Mouse (Mus musculus) hematopoietic stem cell, adult 5-6 weeks (primary cell): ENCODE results near the gene Helz. TPM values are rescaled to one million over a fixed set of nuclear protein-coding genes. Genes with fewer than 3 reads are reported as not detected.
"Not testable (repeated sequence)": the region's sequence is repeated elsewhere in the genome, so short reads cannot be mapped to it uniquely, and the experiment has no call there.

ENCODE experiments used
- ATAC-seq, 2 experiments: fragments of 125-278 bp in 1 of 2; replicated peaks in 1 of 2; 2 replicates each; pipeline ENCODE4 v1.8.0; 2016 to 2017; ENCODE audit warnings: inconsistent platforms in 2 of 2, mild to moderate bottlenecking in 2 of 2, moderate number of reproducible peaks in 2 of 2, low read depth in 1 of 2, moderate TSS enrichment in 1 of 2; ENCODE audit not compliant: low FRiP score in 2 of 2, poor library complexity in 2 of 2, severe bottlenecking in 2 of 2, insufficient read depth in 1 of 2, low TSS enrichment in 1 of 2
- total RNA-seq: library from RNA; stranded (forward); fragments of 172-1452, 232-1000 nt; gene quantifications from 2 replicates; pipeline ENCODE4 v1.2.3, GENCODE M21; 2017

Helz gene
- total RNA-seq, 1 experiment from 2014 or later: 21.6 TPM

- ATAC-seq: no peak
These were observed 7.4 kb upstream of the Helz start for GRCm38 (mm10) chr11:107540339-107540738.

- no peak for ATAC-seq
These were observed 1.8 kb upstream of the Helz start for GRCm38 (mm10) chr11:107545747-107546476.

DNA sequence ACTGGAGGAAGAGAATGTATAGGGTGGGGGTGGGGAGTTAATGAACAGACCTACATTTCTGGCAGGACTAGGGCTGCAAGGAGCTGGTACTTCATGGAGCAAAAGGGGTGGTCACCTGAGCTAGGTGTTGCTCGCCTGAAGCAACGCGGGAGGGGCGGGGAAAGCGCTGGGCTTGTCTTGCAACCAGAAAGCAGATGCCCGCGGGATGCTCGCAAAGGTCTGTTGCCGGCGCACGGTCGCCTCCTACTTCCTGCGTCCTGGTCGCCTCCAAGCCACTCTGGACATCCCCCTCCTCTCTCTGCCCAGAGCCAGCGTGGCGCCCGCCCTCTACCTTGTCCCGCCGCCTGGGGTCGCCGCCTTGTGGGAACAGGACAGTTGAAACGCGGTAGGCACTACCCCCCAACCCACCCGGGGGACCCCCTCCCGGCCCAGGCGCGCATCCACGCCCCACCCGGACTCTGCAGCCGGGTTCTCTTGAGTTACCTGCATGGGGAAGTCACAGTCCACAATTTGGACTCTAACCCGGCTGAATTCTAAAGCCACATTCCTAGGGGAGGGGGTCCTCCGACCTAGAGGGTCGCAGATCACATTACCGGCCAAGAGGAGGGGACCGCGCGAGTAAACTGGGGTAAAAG lies 946 bp upstream of the Helz start:
- ATAC-seq: 0 out of 4 replicates have a peak, but pooled peaks have one; percentile 12 to 26

DNA sequence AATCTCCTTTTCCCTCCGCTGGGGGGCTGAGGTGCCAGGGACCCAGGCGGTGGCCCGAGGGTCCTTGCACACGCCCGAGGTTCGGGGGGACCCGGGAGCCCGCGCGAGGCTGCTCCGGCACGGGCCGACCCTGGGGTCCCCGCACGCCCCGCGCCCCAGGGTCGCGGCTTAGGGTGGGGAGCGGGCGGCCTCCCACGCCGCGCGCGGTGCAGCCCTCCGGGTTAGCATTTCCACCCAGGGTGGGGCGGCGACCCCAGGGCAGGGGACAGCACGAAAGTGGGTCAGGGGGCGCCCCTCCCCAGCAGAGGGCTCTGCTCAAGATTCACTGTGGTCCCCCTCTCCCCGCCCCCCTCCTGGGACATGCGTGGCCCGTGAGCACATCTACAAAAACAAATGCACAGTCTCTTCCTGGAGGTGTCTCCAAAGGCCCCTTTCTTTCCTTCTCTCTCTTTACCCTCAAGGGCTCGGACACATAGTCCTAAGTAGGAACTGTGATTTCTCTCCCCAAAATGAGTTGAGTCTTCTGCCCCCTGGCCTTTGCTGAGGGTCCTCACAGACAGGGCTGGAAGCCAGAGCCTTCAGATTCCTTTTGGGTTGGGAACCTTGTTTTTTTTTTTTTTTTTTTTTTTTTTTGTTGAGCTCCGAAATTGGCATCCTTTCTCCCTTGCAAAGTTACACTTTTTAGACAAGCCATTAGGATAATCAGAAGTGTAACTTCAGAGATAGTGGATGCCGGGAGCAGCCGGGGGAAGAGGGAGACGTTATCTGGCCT lies 660 bp downstream of the Helz start:
- ATAC-seq: no peak; a peak in 1 of 4 replicates

DNA sequence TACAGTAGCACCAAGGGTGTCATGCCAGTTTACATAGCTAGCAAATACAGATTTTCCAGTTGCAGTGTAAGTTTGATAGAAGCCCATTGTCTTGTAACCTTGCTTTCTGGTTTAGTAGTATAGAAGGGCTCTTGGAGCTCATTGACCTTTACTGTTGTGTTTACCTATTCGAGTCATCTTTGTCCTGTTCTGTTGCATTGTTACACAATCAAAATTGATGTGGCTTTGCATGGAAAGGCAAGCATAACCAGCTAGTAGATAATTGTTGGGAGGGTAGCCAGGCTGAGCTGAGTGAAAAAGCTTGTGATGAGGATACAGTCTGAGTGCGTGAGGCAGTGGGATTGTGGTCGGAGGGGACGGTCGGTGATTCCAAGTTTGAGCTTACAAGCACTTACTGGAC lies 12.1 kb downstream of the Helz start:
- no peak for ATAC-seq

DNA sequence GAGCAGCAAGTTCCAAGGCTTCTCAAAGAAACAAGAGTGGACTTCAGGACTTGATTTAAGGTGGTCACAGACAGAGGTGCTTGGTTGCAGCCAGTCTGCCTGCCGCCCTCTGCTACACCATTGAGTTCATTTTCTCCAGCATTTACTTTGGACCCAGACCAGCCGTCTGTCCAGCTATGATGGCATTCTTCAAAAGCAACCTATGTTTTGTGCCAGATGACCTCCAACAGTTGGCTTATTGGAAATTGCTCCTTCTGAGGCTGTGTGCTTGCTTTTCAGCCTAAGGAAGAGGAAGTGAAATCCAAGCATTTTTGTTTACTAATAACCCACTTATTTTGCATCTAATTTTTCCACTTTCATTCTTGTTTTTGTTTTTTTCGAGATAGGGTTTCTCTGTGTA lies 19.7 kb downstream of the Helz start:
- no peak for ATAC-seq

DNA sequence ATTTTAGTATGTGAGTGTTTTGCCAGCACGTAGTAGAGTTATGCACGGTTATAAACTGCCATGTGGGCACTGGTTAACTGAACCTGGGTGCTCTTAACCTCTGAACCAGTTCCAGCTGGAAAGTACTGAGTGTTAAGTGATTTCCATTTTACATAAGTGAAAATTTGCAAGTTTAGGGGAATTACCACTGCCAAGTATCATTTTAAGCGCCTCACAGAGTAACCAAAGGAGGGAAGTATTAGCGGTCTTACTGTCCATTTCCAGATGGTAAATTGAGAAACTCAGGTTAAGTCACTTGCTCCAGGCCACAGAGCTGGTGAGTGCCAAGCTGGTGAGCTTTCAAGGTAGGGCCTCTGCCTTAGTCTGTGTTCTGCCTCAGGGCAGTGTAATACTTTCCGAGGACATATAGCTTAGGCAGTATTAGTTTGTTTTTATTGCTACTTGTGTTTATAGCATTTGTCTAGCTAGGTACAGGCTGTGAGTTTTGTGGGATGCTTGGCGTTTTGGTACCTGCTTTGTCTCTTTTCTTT lies 20.8 kb downstream of the Helz start:
- no peak for ATAC-seq

GRCm38 (mm10) chr11:107570891-107571290 lies 23.2 kb downstream of the Helz start:
- not testable (repeated sequence) for ATAC-seq

- no peak for ATAC-seq
These were observed 23.6 kb downstream of the Helz start for GRCm38 (mm10) chr11:107571318-107571717.

GRCm38 (mm10) chr11:107572551-107572950 lies 24.8 kb downstream of the Helz start:
- no peak for ATAC-seq

DNA sequence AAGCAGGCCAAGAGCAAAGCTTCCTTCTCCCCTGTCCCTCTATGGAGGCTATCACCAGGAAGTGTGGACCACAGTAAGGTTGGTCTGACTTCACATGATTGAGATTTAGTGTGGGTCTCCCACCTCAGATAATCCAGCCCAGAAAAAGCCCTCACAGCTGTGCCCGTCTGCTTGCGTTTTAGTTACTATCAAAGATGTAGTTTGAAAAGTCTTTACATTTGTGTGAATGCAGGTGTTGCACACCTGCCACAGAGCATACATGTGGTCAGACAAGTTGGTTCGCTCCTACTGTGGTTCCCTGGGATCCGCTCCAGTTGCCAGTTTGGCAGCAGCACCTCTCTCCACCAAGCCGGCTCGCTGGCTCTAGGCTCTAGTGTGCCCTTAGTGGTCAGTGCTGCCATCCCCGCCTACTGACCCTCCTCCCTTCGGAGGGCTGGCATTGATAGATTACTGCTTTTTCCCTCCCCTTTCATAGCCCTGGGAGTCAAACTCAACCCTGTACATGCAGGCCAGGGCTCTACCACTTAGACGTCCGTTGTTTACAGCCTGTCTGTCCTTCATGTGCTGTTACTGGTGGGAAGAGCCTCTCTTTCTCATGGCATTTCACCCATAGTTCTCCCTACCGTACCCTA lies 25.4 kb downstream of the Helz start:
- ATAC-seq: no peak

- no peak for ATAC-seq
These were observed 26.1 kb downstream of the Helz start for GRCm38 (mm10) chr11:107573847-107574246.

DNA sequence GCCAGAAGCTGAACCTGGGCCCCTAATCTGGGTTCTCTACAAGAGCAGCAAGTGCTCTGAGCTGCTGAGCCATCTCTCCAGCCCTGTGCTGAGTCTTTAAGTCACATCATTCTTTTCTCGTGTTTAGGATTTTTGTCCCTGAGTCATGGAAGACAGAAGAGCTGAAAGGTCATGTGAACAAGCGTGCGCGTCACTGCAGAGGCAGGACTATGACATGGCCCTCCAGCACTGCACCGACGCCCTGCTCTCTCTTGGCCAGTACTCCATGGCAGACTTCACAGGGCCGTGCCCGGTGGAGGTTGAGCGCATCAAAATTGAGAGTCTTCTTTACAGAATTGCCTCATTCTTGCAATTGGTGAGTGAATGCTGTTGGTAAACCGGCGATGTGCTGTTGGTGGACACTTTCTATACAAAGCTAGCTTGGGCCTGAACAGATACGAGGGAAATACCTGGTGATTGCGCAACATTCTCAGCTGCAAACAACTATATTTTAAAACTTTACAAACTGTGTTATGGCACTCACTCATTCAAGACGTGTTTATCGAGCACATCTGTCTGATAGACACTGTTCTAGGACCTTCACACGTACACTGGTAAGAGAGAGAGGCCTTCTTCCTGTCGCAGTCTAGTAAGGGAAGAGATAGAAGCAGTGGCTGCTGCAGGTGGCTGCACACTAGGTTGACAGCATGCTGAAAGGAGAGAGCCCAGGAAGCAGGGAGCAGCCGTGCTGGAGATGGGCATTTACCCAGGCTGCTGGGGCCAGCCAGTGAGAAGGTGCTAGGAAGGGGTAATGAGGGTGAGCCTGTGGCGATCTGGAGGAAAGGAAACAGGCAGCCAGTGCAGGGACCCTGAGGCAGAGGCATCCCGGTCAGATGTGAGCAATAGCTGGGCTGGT lies 27.3 kb downstream of the Helz start:
- ATAC-seq: no peak

DNA sequence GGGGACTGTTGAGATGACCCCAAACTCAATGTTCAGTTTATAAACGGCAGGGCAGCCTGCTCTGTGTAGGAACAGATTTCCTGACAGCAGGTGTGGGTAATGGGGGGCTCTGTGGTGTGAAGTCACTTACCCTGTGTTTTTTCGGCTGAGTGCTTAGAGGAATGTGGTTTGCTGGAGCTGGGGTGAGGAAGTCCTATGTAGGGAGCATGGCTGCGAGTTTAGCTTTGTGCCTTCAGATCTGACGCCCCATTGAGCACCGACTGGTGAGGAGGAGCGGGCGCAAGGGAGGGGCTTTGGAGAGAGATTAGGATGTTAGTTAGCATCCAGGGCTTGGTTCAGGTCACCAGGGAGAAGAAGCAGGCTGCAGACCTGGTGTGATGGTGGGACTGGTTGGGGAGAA lies 28.5 kb downstream of the Helz start:
- ATAC-seq: no peak

GRCm38 (mm10) chr11:107577400-107577799 lies 29.7 kb downstream of the Helz start:
- ATAC-seq: no peak

- ATAC-seq: no peak
These were observed 30.5 kb downstream of the Helz start for GRCm38 (mm10) chr11:107578226-107578625.

- no peak for ATAC-seq
These were observed 33.1 kb downstream of the Helz start for GRCm38 (mm10) chr11:107580786-107581185.
